Mouse (Mus musculus) brown adipose tissue, adult 24 weeks (tissue): ENCODE results near the gene Wnk1. TPM values are rescaled to one million over a fixed set of nuclear protein-coding genes. Genes with fewer than 3 reads are reported as not detected.

Experiments
- H3K27ac ChIP-seq: fragments of 200-500 bp; replicated peaks from 2 replicates; pipeline ENCODE4 v1.5.1; 2012; ENCODE audit warnings: low read depth, mild to moderate bottlenecking, low read length
- H3K4me1 ChIP-seq: fragments of 200-500 bp; 2 replicates; pipeline ENCODE4 v1.6.1; 2012; ENCODE audit warnings: low read length, mixed read lengths; ENCODE audit not compliant: control insufficient read depth, insufficient read depth, insufficient read length
- H3K4me3 ChIP-seq: fragments of 200-500 bp; 2 replicates; pipeline ENCODE4 v1.5.1; 2012; ENCODE audit warnings: low read depth, mild to moderate bottlenecking, low read length, moderate library complexity; ENCODE audit not compliant: insufficient read depth
- polyA plus RNA-seq: library from polyadenylated mRNA; stranded (reverse); fragments of >200 nt; gene quantifications from 2 replicates; pipeline ENCODE4 v1.2.4, GENCODE M21; 2012; ENCODE audit not compliant: missing spikeins, insufficient read depth, insufficient read length

The Wnk1 gene
- polyA plus RNA-seq, 1 experiment, result 114 TPM

DNA sequence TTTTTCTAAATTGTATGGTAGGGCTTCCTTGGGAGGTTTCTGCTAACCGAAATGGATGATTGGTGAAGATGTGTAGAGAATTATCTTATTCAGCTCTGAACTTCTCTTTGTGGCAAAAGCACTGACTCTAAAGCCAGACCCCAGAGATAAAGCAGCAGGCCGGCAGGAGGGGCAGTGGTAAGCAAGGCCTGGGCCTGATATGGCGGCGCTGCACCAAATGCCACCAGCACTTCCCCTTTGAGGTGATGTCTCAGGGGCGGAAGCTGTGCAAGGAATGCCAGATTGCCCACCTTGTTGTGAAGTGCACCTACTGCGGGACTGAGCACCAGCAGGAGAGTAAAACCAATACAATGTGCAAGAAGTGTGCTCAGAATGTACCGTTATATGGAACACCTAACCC lies 145.8 kb downstream of the Wnk1 start:
- no peak overlapping the region for H3K4me3 ChIP-seq
- no peaks in the 10 kb centered on the region for H3K4me1 ChIP-seq

DNA sequence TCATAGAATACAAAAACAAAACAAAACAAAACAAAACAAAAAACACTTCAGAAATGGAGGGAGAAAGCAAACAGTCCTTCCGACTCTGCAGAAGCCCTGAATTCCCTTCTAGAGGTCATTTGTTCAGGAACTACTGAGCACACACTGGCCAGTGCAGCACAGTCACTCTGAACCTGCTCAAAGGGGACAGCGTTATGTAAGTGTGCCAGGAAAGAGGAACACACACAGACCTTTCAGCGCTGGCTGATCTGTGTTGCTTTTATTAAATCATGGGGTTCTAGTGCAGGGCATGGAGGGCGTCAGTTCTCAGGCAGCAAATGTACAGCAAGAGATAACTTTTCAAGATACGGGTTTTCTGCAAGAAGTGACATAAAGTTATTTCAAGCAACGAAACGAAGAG lies 155.3 kb downstream of the Wnk1 start:
- Histone ChIP-seq H3K4me1 (no peaks in the 10 kb centered on the region), H3K27ac (no peak overlapping the region), H3K4me3 (no peak overlapping the region)

More for the DNA sequence above, 145.8 kb downstream of the Wnk1 start:
- no peak overlapping the region for H3K27ac ChIP-seq

Other genes starting within 250 kb of the Wnk1 start
- gene Erc1, start 190.5 kb downstream of the Wnk1 start, polyA plus RNA-seq, result 8.1 and 10.7 TPM in 2 replicates
- 1.8 and 7.4 TPM in 2 replicates for gene Rad52, start 136.0 kb downstream of the Wnk1 start, polyA plus RNA-seq
- not detected in 2 replicates for gene Ninj2, start 54.7 kb upstream of the Wnk1 start, polyA plus RNA-seq